Mouse (Mus musculus) brain, embryonic 14.5 days (tissue): Measurements from ENCODE around the gene Gm49027. TPM values are rescaled to one million over a fixed set of nuclear protein-coding genes. Genes with fewer than 3 reads are reported as not detected.

ENCODE experiments used
- DNase-seq: peaks from one replicate; pipeline ENCODE4 v3.0.0-alpha.2; 2011; ENCODE audit warnings: low read depth
- CTCF ChIP-seq: fragments of 200-500 bp; IDR thresholded peaks from 2 replicates; pipeline ENCODE4 v1.5.1; 2012; ENCODE audit warnings: inconsistent platforms, mild to moderate bottlenecking, moderate library complexity, borderline replicate concordance; ENCODE audit not compliant: insufficient read depth, insufficient read length; ENCODE audit errors: extremely low read depth
- POLR2A ChIP-seq: fragments of 200-500 bp; IDR thresholded peaks from 2 replicates; pipeline ENCODE4 v1.6.1; 2012; ENCODE audit warnings: mild to moderate bottlenecking, inconsistent platforms, borderline replicate concordance; ENCODE audit not compliant: poor library complexity, insufficient read depth, insufficient read length, severe bottlenecking; ENCODE audit errors: extremely low read depth
- polyA plus RNA-seq: library from polyadenylated mRNA; depleted of rRNA; stranded (reverse); fragments of >200 nt; gene quantifications from 2 replicates; pipeline ENCODE4 v1.2.3, GENCODE M21; 2012; rRNA removed

Gm49027 gene
- polyA plus RNA-seq, 1 experiment = 10.2 TPM

DNA sequence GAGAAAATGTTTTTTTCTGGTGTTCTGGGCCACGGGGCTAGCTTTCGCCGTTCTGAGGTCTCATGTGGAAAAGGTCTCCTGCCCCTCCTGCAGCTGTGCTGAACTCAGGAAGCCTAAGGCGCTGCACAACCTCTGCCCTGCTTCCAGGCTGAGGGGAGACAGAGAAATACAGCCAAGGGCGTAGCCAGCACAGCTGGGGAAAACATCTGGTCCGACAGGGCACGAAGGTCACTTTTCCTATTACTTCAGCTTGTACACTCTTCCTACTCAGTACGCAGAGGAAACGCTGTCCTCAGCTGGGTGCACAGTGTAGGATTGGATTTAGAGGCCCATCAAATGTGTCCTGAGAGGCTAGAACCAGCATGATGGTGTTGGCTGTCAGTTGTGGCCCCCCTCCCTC, 35.4 kb downstream of the Gm49027 start:
- TF ChIP-seq POLR2A = no peak
- TF ChIP-seq CTCF = no peak

GRCm38 (mm10) chr5:123489112-123489785, 36.0 kb downstream of the Gm49027 start, which contains the start of the genes Lrrc43 and Il31:
Gene Lrrc43 (plus strand): TSS chr5:123489305.
Gene Il31 (minus strand): TSS chr5:123489489.
- no peak for TF ChIP-seq POLR2A
- no peak for TF ChIP-seq CTCF
- peak; percentile 75 for DNase-seq

More for the DNA sequence above, 35.4 kb downstream of the Gm49027 start:
- no peak for DNase-seq

- no peak for DNase-seq
- no peak for TF ChIP-seq CTCF
- TF ChIP-seq POLR2A = no peak
Observed at GRCm38 (mm10) chr5:123487659-123488395, 37.5 kb downstream of the Gm49027 start.

DNA sequence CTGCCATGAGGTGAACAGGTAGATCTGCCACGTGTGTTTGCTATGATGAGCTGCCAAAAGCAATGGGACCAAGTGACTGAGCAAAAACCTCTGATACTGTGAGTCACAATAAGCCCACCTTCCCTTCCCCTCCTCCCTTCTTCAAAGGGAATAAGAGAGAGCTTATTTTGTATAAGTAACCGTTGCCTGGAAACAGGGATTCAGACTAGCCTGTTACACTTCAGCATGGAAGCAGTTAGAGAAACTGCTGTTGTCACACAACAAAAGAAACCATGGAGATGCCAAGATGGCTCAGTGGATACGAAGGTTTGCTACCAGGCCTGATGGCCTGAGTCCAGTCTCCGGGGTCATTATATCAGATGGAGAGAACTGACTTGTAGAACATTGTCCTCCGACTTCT, 51.5 kb downstream of the Gm49027 start:
- peak; percentile 49 for DNase-seq
- TF ChIP-seq CTCF (no peak), POLR2A (no peak)

DNA sequence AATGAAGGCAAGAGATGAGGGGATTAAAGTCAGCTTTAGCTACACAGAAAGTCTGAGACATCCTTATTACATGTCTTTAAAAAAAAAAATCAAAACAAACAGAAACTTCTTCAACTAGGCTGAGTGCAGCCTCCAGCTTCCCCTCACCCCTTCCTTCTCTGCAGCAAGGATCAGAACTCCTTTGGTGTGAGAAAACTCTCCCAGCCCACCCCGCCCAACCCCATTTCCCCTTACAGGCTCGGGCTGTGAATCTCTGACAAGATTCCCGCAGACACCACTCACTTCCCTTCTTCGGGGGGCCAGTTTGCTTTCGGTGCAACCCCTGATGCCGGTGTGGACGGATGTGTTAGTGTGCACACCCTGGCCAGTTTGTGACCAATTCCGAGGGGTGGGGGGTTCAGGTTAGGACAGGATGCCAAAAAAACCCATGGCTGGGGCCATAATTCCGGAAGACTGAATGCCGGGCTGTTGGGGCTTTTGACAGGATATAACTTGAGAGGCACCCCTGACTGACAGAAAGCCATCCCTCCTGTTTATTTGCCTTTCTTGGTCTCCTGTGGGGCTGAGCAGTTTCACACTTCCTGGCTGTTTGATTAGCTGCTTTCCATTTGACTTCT, 54.4 kb downstream of the Gm49027 start:
- DNase-seq = peak; percentile 22
- TF ChIP-seq CTCF = no peak
- TF ChIP-seq POLR2A = no peak

GRCm38 (mm10) chr5:123464638-123465037, 60.6 kb downstream of the Gm49027 start:
- no peak for DNase-seq
- no peak for TF ChIP-seq CTCF
- no peak for TF ChIP-seq POLR2A

Other genes starting within 250 kb of the Gm49027 start
- gene Bcl7a, start 181.7 kb downstream of the Gm49027 start, polyA plus RNA-seq = 46.4 and 53.2 TPM in 2 replicates
- 37.5 TPM in 2 replicates for gene Mlxip, start 130.7 kb downstream of the Gm49027 start, polyA plus RNA-seq
- 0.20 and 0.38 TPM in 2 replicates for gene Lrrc43, start 36.2 kb downstream of the Gm49027 start, polyA plus RNA-seq
- gene Il31, start 36.0 kb downstream of the Gm49027 start, polyA plus RNA-seq = not detected in 2 replicates
- gene B3gnt4, start 15.0 kb downstream of the Gm49027 start, polyA plus RNA-seq = 2.5 and 4.3 TPM in 2 replicates
- 97.2 and 121 TPM in 2 replicates for gene Diablo, start 1.3 kb downstream of the Gm49027 start, polyA plus RNA-seq
- 32.4 and 45.6 TPM in 2 replicates for gene Vps33a, start 47.5 kb upstream of the Gm49027 start, polyA plus RNA-seq
- 73.9 and 94.8 TPM in 2 replicates for gene Clip1, start 159.1 kb upstream of the Gm49027 start, polyA plus RNA-seq
- 79.2 and 91.8 TPM in 2 replicates for gene Zcchc8, start 195.6 kb upstream of the Gm49027 start, polyA plus RNA-seq
- 112 and 115 TPM in 2 replicates for gene Rsrc2, start 223.9 kb upstream of the Gm49027 start, polyA plus RNA-seq
- 10.3 and 17.5 TPM in 2 replicates for gene Kntc1, start 224.2 kb upstream of the Gm49027 start, polyA plus RNA-seq